Mouse (Mus musculus): ENCODE measurements around the gene Pitpnc1. TPM values are rescaled to one million over a fixed set of nuclear protein-coding genes. Genes with fewer than 3 reads are reported as not detected.

Pitpnc1 gene
- polyA plus RNA-seq, 1 experiment from 2014 or later: 15.1 TPM

DNA sequence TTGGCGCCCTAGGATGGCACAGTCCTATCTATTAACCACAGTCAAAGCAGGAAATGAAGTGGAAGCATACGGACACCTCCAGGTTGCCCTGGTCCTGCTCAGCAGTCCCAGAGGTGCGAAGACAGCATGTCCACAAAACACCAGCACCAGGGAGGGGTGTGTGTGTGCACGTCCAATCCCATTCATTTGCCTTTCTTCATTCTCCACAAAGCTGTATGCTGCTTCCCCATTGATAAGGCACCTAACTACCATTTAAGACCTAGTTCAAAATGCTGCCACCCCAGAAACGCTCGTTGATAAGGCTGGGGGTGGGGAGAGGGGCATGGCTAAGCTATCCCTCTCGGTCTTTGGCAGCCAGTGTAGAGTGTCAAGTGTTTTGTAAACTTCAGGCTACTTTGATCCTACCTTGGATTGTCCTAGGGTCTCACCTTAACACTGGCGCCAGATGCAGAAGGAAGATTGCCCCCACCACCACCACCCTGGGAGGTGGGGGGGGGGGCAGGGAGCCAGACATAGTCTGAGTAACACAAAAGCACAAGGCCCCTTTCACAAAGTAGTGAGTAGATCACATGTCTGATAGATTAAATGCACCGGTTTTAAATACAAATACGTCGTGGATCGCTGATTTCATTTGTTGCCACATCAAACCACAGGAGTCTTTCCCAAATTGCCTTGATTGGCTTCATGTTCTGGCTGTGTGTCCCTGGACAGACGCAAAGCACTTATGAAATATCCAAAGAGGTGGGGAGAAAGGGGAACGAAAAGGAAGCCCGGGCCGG, 2.1 kb downstream of the Pitpnc1 start:
- DNase-seq (ENCODE audit: low spot score): peak; percentile 15

DNA sequence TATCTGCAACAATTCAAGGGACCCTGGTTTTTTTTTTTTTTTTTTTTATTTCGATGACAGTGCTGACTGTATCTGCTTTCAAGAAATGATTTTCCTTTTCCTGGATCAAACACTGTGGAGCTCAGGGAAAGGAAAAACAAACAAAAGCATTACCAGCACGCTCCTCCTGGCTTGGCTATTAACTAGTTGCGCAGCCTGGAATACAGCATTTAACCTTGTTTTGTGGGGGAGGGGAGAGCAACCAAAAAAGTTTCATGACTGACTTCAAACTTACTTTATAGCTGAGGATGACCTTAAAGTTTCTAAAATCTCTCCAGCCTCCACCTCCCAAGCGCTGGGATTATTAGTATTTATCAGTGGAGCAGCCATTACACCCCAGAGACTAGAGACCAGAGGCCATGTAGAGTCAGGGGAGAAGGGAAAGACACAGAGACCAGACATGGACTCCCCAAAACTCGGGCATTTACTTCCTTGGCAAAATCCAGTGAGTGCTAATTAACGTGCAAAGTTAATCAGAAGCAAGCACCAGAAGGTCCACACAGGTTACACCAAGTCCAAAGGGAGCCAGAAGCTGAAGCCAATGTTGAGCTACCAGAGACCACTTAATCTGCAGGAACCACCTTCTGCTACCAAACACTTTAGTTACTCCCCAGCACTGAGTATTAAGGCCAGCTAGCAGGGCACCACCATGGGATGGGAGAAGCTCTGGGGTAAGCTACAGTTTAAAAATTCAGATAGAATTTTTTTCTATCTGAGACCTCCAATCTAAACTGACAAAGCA, 3.7 kb downstream of the Pitpnc1 start:
- DNase-seq (ENCODE audit: low spot score): no peak

DNA sequence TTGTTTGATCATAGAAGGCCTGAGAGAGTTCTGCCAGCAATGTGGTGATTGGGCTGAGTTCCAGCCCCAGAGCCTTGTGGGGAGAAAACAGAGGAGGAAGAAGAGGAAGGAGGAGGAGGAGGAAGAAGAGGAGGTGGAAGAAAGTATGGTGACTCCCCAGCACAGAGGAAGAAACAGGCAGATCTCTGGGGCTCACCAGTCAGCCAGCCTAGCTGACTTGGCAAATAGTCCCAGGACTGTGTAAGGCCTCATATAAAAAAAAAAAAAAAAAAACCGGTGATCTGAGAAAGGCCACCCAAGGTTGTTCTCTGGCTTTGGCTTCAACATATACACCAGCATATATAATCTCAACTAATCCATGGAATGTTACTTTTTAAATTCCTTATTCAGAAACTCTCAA, 4.5 kb downstream of the Pitpnc1 start:
- DNase-seq (ENCODE audit: low spot score): no peak

DNA sequence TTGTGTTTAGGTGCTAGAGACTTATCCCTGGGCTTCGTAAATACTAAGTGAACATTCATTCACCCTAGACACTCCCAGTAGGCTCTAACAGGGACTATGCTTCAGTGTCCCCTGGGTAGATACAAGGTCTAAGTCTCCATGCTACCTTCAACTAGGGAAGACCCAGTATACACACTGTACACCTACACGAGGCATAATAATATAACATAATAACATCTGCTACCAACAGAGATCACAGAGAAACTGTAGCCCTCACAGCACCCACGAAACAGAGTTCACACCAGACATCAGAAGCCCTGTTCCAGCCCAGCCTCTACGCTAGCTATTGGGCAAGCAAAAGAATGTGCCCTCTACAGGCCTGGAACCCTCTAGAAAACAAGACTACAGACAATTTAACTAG, 5.5 kb downstream of the Pitpnc1 start:
- no peak for DNase-seq (ENCODE audit: low spot score)

DNA sequence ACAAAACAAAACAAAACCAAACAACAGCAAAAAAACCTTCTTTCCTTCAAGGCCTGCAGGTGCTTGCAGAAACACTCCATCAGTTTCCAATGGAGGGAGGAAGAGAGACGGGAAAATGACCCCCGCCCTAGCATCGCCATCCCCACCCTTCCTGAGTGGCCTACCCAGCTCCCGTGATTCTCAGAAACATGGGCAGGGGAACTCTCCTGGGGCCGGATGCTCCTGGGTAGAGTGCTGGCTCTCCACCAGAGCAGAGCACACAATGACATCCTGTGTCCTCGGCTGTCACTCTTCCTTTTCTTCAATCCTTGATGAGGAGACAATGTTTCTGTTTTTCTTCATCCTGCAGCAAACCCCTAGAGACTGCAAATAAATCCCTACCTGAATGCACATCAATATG, 6.4 kb downstream of the Pitpnc1 start:
- peak; percentile 42 for DNase-seq (ENCODE audit: low spot score)

DNA sequence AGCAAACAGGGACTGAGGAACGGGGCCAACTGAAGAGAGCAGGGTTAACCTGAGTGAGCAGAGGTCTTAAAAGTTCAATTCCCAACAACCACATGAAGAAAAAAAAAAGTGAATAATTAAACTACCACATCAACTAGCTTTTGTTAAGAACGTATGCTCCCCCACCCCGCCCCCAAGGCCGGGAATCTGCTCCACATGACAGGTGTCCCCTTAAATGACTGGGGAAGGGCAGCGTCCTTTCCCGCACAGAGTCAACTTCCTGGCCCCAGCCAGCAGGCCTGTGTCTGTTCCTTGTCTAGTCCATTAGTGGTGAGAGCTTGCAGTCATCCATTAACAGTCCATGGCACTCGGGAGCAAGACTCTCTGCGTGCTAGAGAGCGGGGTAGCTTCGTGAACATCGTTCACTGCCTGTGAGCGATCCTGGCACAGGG, 7.2 kb downstream of the Pitpnc1 start:
- no peak for DNase-seq (ENCODE audit: low spot score)

DNA sequence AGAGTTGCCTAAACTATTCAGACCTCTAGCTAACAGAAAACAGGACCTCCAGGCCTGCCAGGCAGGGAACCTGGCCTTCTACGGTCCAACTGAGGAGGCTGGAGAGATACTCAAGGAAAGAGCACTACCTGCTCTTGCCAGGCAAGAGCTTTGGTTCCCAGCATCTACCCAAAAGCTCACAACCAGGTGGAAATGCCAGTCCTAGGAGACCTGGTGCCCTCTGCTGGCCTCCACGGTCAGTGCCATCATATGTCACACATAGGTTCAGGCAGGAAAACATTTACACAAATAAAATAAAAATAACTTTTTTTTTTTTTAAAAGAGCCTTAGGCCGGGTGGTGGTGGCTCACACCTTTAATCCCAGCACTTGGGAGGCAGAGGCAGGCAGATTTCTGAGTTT, 8.0 kb downstream of the Pitpnc1 start:
- DNase-seq (ENCODE audit: low spot score): no peak

DNA sequence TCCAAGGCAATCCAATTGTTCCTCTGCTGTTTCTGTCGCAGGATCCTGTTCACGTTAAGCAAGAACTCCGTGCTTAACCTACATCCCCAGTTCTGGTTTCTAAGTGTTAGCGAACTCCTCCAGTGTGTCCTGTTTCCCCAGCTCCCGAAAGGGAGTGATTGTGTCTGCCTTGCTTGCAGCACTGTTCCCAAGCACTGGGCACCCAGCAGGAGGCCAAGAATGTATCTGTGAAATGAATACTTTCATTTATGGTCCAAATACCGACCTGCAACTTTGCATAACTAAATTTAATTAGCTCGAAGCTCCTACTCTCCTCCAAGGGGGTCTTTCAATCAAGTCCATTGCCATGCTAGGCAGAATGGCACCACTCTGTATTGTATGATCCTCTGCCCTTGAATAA, 10.7 kb downstream of the Pitpnc1 start:
- DNase-seq (ENCODE audit: low spot score): no peak

DNA sequence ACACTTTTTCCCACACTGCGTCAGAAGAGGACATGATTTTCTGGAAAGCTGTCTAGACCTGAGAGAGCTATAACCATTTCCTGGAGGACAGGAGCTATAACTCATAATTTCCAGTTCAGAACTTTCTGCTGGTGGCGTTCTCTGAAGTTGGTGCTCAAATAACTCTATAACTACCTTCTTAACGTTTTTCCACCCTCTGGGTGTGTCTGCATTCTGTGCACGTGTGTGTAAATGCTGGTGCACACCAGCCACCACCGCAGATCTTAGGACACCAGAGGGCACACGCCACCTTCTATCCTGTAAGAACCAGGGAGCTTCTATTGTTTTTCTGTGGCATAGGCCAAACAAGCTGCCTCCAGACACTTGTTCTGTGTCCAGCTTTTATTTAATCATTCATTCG, 11.5 kb downstream of the Pitpnc1 start:
- no peak for DNase-seq (ENCODE audit: low spot score)

DNA sequence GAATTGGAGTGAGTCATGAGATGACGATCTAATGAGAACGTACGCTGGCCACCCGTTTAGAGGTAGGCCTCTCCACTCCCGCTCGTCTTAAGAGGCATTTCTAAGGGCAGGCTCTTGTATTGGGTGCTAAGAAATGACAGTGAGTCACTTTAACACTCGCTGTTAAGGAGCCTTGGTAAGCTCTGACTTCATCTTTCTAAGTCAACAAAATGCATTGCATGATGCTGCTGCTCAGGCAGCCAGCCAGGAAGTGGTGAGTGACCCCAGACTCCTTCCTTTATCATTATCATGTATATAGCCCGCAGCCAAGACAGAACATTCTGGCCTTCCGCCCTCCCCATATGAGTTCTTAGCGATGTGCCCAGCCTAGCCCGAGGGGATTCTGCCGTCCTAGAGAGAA, 12.2 kb downstream of the Pitpnc1 start:
- DNase-seq (ENCODE audit: low spot score): no peak

DNA sequence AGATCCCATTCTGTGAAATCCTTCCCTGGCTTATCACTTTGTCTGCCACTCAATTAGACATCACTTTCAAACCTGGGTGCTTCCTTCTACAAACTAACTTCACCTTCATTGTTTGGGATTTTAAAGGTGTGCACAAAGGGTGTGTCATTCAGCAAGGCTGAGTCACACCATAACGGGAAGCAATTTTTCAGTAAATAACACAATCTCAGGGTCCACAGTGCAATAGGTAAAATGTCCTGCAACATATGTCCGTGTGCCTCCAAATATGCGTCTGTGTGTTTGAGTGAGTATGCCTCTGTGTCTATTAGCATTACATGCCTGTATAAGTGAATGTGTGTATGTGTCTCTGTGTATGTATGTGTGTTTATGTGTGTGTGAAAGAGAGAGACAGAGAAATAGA, 13.2 kb downstream of the Pitpnc1 start:
- DNase-seq (ENCODE audit: low spot score): no peak

DNA sequence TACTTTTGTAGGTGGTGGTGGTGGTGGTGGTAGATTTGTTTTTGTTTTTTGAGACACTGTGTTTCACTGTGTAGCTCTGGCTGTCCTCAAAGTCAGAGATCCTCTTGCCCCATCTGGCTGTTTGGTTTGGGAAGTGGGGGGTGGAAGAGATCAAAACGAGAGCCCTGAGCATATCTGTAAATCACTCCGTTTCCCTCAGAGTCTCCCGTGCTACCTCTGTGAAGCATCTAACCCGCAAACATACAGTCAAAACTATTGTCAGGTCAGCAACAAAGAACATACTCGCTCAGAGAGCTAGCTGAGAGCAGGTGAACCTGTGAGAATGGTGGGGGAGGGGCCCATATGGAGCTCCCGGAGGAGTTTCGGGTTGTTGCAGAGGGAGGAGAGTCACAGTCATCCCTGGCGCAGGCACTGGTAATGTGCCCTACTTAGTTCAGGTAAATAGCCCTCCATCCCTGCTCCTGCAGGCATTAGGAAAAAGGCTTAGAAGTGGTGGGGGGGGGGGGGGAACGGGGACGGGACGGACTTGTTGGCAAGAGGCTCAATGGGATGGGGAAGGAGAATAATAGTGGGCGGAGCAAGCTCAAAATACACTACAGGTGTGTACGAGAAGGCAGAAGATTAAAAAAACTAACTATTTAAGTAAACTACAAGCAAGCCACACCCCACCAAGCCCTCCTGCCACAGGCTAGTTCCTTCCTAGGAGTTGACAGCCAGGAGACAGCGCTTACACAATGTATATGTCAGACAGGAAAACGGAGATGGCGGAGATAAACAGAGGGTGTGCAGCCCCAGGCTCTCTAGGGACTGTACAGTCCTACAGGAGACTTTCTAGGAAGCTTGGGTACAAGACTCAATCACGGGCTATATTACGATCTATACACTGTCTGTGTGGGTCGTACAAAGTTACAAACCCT, 15.7 kb downstream of the Pitpnc1 start:
- no peak for DNase-seq (ENCODE audit: low spot score)

DNA sequence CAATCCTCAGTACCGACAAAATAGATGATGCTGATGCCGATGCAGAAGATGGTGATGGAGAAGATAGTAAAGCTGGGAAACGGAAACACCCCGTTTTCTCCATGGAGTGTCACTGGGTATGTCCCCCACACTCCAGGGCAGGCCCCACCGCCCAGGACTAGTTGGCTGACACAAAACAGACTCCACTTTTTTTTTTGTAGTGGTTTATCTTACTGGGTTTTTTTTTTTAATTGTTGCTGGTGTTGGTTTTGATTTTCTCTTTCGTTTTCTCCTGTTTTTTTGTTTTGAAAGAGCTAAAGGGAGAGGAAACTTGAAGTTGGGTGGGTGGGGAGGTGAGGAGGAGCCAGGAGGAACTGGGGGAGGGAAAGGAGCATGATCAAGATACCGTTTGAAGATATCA, 18.4 kb downstream of the Pitpnc1 start:
- DNase-seq (ENCODE audit: low spot score): no peak

DNA sequence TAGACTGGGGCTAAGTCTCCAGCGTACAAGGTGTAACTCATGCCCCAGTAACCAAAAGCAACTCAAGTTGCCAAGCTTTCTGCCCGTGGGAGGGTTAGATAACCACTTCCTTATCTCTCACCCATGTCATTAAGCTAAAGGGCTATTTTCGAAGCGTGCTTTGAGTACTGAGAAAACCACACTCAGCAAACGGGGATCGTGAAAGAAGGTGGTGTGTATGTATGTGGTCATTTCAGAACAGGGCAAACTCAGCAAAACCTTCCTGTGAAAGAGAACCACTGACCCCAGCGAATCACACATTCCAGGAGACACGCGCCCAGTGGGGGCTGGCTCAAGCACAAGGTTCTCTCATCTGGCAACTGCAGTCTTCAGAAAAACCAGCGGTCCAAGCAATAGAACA, 19.4 kb downstream of the Pitpnc1 start:
- peak; percentile 56 for DNase-seq (ENCODE audit: low spot score)

DNA sequence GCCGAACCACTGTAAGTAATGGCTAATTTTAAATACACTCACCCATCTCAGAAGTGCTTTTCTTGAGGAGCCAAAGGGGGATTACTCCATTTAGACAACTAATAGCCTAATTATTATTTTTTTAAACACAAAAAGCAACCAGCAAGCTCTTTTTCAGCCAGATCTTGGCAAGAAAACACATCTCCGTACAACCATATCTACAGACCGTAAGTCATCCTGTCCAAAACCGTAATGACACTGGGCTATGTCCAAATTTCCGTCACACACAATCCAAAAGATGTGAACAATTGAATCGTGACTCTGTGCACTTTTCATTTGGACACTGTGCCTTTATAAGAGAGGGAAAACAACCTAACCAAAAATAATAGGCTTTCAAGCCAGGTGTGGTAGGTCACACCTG, 20.4 kb downstream of the Pitpnc1 start:
- no peak for DNase-seq (ENCODE audit: low spot score)

DNA sequence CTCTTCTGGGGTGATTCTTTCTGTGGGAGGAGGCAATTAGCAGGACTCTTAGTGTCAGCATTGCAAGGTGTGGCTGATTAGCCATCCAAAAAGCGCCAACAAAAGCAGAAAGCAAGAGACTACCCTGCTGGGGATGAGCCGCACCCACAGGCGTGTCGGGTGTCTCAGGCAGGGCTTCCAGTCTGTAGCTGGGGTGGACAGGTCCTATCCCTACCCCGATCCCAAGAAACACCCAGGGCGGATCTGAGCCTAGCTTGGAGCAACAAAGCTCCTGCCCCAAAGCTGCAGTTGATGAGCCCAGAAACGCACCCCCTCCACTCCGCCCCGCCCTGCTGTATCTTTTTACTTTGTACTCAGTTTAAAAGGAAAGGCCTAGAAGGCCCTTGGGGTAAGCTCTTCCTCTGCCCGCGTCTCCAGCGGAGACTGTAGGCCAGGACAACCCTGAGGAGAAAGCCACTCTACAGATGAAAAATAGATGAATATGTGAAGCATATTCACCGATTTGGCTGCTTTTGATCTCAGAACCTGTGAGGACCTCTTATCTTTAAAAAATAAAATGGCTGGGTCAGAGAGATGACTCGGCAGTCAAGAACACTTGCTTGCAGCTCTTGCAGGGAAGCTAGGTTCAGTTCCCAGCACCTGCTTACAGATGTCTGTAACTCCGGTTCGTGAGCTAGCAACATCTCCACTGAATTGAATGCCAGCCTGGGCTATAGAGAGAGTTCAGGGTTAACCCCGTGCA, 21.2 kb downstream of the Pitpnc1 start:
- DNase-seq (ENCODE audit: low spot score): no peak

DNA sequence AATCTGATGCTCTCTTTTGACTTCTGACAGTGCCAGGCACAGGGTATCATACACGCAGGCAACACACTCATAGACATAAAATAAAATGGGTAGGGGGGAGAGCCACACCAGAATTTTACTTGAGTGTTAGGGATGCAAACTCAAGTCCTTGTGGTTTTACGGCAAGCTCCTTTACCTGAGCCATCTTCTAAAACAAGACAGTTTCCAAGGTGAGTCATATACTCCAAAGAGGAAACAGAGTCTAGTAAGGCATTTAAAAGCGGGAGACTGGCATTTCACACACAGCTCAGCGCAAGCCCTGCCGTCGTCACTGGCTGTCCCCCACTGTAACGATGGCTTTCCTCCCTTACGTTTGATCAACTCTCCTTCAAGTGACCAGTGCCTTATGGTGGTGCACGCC, 22.6 kb downstream of the Pitpnc1 start:
- no peak for DNase-seq (ENCODE audit: low spot score)

DNA sequence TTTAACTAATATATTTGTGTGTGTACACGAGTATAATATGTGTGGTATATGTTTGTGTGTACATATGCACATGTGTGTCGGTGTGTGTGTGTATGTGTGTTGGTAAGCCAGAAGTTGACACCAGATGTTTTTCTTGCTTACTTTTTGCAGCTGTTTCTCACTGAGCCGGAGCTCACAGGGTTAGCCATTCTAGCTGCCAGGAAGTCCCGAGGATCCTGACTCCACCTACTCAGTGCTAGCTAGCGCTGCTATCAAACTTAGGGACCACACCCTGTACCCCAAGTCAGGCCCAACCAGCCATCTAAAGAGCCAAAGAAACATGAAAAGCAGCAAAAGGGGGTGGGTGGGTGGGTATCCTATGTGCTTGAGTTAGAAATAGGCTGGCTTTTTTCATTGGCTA, 23.1 kb downstream of the Pitpnc1 start:
- DNase-seq (ENCODE audit: low spot score): peak; percentile 56

DNA sequence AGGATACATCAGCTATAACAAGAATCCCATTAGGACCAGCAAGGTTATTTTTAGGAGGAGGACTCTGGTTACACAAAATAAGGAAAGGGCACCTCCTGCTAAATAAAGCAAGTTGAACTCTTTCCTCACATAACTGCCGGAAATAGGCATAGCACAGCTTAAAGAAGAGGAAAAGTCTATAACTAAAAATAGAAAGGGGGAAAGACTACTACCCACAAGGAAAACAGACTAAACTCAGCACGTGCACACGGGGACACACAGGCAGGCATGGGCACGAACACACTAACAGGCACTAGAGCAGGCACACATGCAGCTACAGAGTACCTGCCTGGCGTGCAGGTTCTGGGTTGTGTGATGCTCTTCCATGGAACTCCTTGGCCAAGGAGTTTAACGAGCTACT, 23.8 kb downstream of the Pitpnc1 start:
- no peak for DNase-seq (ENCODE audit: low spot score)

DNA sequence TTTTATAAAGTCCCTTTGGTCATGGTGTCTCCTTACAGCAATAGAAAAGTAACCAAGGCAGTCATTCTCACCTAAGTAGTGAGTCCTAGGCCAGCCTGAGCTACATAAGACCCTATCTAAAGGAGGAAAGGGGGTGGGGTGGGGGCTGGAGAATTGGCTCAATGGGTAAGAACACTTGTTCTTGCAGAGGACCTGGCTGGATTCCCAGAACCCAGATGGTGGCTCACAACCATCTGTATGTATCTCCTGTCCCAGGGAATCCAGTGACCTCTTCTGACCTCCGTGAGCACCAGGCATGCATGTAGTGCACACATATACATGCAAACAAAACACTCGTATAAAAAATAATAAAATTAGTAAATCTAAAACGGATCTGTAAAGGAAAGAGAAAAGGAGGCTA, 24.8 kb downstream of the Pitpnc1 start:
- no peak for DNase-seq (ENCODE audit: low spot score)

Data from thymus, postnatal 0 days (tissue).